In genomic region chr2:148878641-148879130, GRCm38 (mm10) we compare ENCODE assay signal across 18 mouse cellular contexts. TPM values are rescaled to one million over a fixed set of nuclear protein-coding genes. Genes with fewer than 3 reads are reported as not detected.
DNase-seq lines count a peak whose midpoint lies in the region; ATAC-seq and TF ChIP-seq lines count a peak whose summit lies in the region.
"Had no signal": no experiment of that assay in that cellular context is flagged by ENCODE, and none has a peak within 500 bp of the region (broad histone marks: within the 10 kb centered on the region; RNA-seq: fewer than 3 reads in every experiment).

No protein-coding gene starts in this region.

- H3K27ac ChIP-seq in kidney, adult 2 months (ENCODE audit: insufficient read depth, low read depth, low read length), result peak overlapping the region; percentile 88
- H3K27ac ChIP-seq in heart, embryonic 14.5 days (replicated peaks in 1 of 2; ENCODE audit: control insufficient read depth in 1 of 2, insufficient read depth in 1 of 2, low read depth in 2 of 2, low read length in 2 of 2), result peak overlapping the region; percentile 53 to 71; a peak in 3 of 4 replicates
- H3K27ac ChIP-seq: hindbrain, embryonic 12.5 days had no signal

- TF ChIP-seq CTCF in kidney, adult 2 months (conservative IDR thresholded peaks at IDR 0.05; ENCODE audit: insufficient read depth, insufficient read length, low read depth, low read length), result no peak

- peak; percentile 38 for DNase-seq in kidney, adult 2 months
- DNase-seq in kidney, postnatal 4 days, result no peak
- DNase-seq in ES-CJ7 (ENCODE audit: low read depth, low spot score), result peak; percentile 8
- peak; percentile 56 for DNase-seq in R1 (ENCODE audit: low read depth, low spot score)
- DNase-seq in right cerebral cortex, postnatal 36 days (ENCODE audit: low spot score in 2 of 2), result no peak
- no peak for DNase-seq in left cerebral cortex, postnatal 4 days
- DNase-seq: adrenal gland, postnatal 36 days; forebrain, postnatal 0 days; liver; right cerebral cortex, postnatal 4 days; thymus, postnatal 14 days had no signal

- no peak overlapping the region for H3K4me3 ChIP-seq in kidney, adult 2 months (ENCODE audit: insufficient read depth, low read depth, low read length)
- H3K4me3 ChIP-seq in heart, embryonic 14.5 days (ENCODE audit: control insufficient read depth in 1 of 2, insufficient read depth in 1 of 2, low read depth in 1 of 2, low read length in 2 of 2), result no peak overlapping the region
- H3K4me3 ChIP-seq: hindbrain, embryonic 12.5 days had no signal

- WGBS in kidney, adult 2 months, result 10% methylated on average over 2 of the region's 2 CpGs
- 2% methylated on average over 2 of the region's 2 CpGs for WGBS in heart, embryonic 14.5 days

- H3K36me3 ChIP-seq in kidney, adult 2 months (ENCODE audit: control insufficient read depth, insufficient read depth, low read length), result no peaks in the 10 kb centered on the region
- H3K36me3 ChIP-seq in heart, embryonic 14.5 days (ENCODE audit: control insufficient read depth, insufficient read depth, low read length), result no peaks in the 10 kb centered on the region
- H3K36me3 ChIP-seq: hindbrain, embryonic 12.5 days had no signal

- no peak overlapping the region for H3K4me2 ChIP-seq in heart, embryonic 14.5 days (ENCODE audit: low read length)
- H3K4me2 ChIP-seq: hindbrain, embryonic 12.5 days; midbrain, embryonic 11.5 days had no signal

- H3K9ac ChIP-seq in heart, embryonic 14.5 days (ENCODE audit: low read length), result no peak overlapping the region
- H3K9ac ChIP-seq: forebrain, postnatal 0 days; hindbrain, embryonic 12.5 days had no signal

- no peaks in the 10 kb centered on the region for H3K9me3 ChIP-seq in heart, embryonic 14.5 days (ENCODE audit: control insufficient read depth, low read length)
- H3K9me3 ChIP-seq: hindbrain, embryonic 12.5 days had no signal

- intact Hi-C loops in left cerebral cortex, postnatal 4 days (cut with DNase I), result no loop called here

- H3K27me3 ChIP-seq in kidney, adult 2 months (replicated peaks; ENCODE audit: control insufficient read depth, insufficient read depth, low read length), result no peaks in the 10 kb centered on the region
- H3K27me3 ChIP-seq in heart, embryonic 14.5 days (ENCODE audit: control insufficient read depth, insufficient read depth, low read length), result no peaks in the 10 kb centered on the region
- H3K27me3 ChIP-seq: hindbrain, embryonic 12.5 days had no signal

- TF ChIP-seq POLR2A in kidney, adult 2 months (IDR thresholded peaks at IDR 0.05; ENCODE audit: low read depth, low read length), result no peak

- peaks cover 16% of the 10 kb centered on the region for H3K4me1 ChIP-seq in kidney, adult 2 months (ENCODE audit: control insufficient read depth, insufficient read depth, low read length)
- H3K4me1 ChIP-seq in heart, embryonic 14.5 days (ENCODE audit: control insufficient read depth in 2 of 2, insufficient read depth in 2 of 2, low read length in 2 of 2), result peaks cover 27 to 43% of the 10 kb centered on the region in 2 experiments

- ATAC-seq in heart, embryonic 14.5 days (ENCODE audit: insufficient number of reproducible peaks, insufficient read depth, low FRiP score, low read depth), result no peak
- ATAC-seq: forebrain, postnatal 0 days had no signal

RNA-seq across cellular contexts. Expression of gene Cst3, which starts 3.2 kb away (rescaled TPM):
- polyA plus RNA-seq in kidney, adult 2 months (2012; rRNA removed), result 968 and 1,101 TPM in 2 replicates
- 901 and 992 TPM in 2 replicates for polyA plus RNA-seq in heart, embryonic 14.5 days (2014; fragmentation: Nextera tagmentation; extraction: Ambion mirVana)
- total RNA-seq in left cerebral cortex, postnatal 4 days (2021), result 100 to 1,000 TPM; 792 to 798 TPM

RNA-seq across cellular contexts. Expression of gene 9230104L09Rik, which starts 13.8 kb away (rescaled TPM):
- polyA plus RNA-seq in kidney, adult 2 months (2012; rRNA removed), result not detected in 2 replicates
- polyA plus RNA-seq in heart, embryonic 14.5 days (2014; fragmentation: Nextera tagmentation; extraction: Ambion mirVana), result 0.32 TPM in 1 of 2 replicates, not detected in the other
- not detected for total RNA-seq in left cerebral cortex, postnatal 4 days (2021)
- total RNA-seq: common myeloid progenitor, adult 5-6 weeks; layer of hippocampus, adult 18-20 months had no signal
- polyA plus RNA-seq: forebrain, postnatal 0 days; hindbrain, embryonic 12.5 days; lung, embryonic 16.5 days; midbrain, embryonic 11.5 days had no signal

RNA-seq across cellular contexts. Expression of gene Cst9, which starts 43.7 kb away (rescaled TPM):
- not detected in 2 replicates for polyA plus RNA-seq in kidney, adult 2 months (2012; rRNA removed)
- 3.0 and 6.8 TPM in 2 replicates for polyA plus RNA-seq in heart, embryonic 14.5 days (2014; fragmentation: Nextera tagmentation; extraction: Ambion mirVana)
- not detected for total RNA-seq in left cerebral cortex, postnatal 4 days (2021)
- total RNA-seq: adrenal gland, postnatal 36 days; common myeloid progenitor, adult 5-6 weeks; forebrain, postnatal 0 days; gastrocnemius, postnatal 10 days; layer of hippocampus, adult 18-20 months had no signal
- polyA plus RNA-seq: forebrain, postnatal 0 days; hindbrain, embryonic 12.5 days; midbrain, embryonic 11.5 days had no signal

RNA-seq across cellular contexts. Expression of gene Cst13, which starts 58.8 kb away (rescaled TPM):
- polyA plus RNA-seq in kidney, adult 2 months (2012; rRNA removed), result not detected in 2 replicates
- not detected in 2 replicates for polyA plus RNA-seq in heart, embryonic 14.5 days (2014; fragmentation: Nextera tagmentation; extraction: Ambion mirVana)
- under 1 TPM in 1 of 2 experiments, not detected in 1; 0.52 TPM for total RNA-seq in left cerebral cortex, postnatal 4 days (2021)
- total RNA-seq: adrenal gland, postnatal 36 days; common myeloid progenitor, adult 5-6 weeks; forebrain, postnatal 0 days; gastrocnemius, postnatal 10 days; layer of hippocampus, adult 18-20 months had no signal
- polyA plus RNA-seq: forebrain, postnatal 0 days; hindbrain, embryonic 12.5 days; lung, embryonic 16.5 days; midbrain, embryonic 11.5 days had no signal

Comparison
In these comparisons a context has a peak if more than half of its experiments do, and no peak if none do; other contexts are left out.
1. DNase-seq: peak in kidney, adult 2 months (single experiment), ES-CJ7 (single experiment) and R1 (single experiment); none in kidney, postnatal 4 days (0 of 2), right cerebral cortex, postnatal 36 days (0 of 2) and left cerebral cortex, postnatal 4 days (single experiment).